Mouse (Mus musculus): ENCODE data around the gene Tubd1.
"Not testable (repeated sequence)": the region's sequence is repeated elsewhere in the genome, so short reads cannot be mapped to it uniquely, and the experiment has no call there.

The Tubd1 gene

DNA sequence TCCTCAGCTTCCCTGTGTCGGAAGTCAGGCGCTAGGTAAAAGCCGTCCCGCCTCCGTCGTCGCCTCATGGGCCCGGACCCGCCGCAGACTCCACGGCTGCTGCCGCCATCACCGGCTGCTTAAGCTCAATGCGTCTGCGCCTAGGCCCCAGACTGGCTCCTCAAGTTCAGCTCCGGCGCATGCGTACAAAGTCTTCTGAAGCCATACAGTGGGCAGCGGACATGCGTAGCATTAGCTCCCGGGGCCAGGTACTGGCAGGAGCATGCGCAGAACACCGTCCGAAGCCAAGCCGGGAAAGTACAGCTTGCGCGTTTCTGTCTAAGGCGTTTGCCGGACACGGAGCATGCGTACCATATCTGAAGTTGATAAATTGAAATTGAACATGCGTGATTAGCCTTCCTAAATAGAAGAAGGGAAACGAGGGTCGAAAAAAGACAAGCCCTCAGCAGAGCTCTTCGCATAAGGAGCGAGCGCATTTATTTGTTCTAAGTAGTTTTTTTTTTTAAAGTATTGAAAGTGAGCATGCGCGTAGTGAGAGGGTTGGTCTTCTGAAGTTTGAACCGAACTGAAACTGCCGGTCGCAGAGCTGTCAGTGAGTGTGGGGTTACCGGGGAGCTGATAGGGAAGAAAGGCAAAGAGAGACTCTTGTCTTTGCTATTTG lies at the start of gene Tubd1, which contains the start of gene Rps6kb1:
Gene Tubd1 (plus strand): TSS at position 353 of the 661 bp plus-strand sequence.
Gene Rps6kb1 (minus strand): TSS at position 167 of the 661 bp plus-strand sequence.
- DNase-seq (ENCODE audit: low read depth): peak; percentile 100

DNA sequence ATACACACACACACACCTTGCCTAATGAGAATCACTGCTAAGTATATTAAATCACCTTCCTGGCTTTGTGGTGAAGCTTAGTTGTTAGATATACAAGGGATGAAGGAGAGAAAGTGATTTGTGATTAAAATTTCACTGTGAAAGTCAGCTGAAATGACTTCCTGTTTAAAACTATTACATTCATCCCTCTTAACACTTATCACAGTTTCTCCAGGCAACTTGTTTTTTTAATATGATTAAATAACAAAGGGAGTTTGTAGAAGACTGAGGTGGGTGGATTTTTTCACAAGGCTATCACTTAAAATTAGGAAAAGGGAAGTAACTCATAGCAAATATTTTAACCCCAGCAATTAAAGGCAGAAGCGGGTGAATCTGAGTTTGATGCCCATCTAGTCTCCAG lies 47.4 kb upstream of the Tubd1 start:
- no peak for DNase-seq (ENCODE audit: low read depth)

DNA sequence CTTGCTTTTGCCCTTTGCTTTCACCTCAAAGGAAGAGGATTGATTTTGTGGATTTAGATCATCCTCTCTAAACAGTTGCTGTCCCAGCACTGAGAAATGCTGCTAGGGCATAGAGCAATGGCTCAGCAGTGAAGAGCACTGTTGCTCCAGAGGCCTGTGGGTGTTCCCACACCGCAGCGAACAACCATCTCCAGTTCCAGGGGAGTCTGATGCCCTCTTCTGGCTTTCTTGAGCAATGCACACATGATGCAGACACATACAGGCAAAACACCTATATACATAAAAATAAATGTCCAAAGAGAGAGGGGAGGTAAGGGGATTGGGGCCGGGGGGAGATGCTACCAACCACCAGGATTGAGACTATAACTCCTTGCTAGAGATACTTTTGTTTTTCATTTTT lies 46.9 kb upstream of the Tubd1 start:
- DNase-seq (ENCODE audit: low read depth): peak; percentile 51

DNA sequence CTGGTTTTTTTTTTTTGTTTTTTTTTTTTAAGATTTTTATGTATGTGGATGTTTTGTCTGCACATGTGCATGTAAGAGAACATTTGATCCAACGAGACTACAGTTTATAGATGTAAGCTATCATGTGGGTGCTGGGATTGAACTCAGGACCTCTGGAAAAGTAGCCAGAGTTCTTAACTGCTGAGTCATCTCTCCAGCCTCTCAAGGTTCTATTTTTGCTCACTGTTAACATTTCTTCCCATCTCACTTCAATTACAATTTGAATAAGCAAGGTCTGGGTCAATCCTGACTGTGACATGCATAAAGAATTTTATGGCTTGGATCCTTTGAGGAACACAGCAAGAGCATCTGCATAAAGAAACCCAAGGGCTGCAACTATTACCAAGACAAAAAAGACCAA lies 44.0 kb upstream of the Tubd1 start:
- no peak for DNase-seq (ENCODE audit: low read depth)

DNA sequence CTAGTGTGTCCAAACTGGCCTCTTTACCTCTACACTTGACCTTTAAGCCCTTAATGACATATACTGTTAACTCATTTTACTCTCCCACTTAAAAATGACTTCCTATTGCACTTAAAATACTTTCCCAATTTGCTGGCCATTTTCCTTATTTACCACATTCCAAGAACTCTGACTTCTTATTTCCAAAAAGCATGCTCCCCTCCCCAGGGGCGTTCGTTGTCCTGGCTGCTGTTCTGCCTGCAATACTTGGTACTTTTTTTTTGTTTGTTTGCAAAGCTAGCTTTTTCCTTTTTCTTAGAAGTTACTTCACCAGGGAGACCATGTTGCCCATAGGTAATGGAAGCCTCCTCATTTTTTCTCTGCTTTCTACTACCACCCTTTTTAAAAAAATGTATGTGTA lies 41.7 kb upstream of the Tubd1 start:
- DNase-seq (ENCODE audit: low read depth): no peak

DNA sequence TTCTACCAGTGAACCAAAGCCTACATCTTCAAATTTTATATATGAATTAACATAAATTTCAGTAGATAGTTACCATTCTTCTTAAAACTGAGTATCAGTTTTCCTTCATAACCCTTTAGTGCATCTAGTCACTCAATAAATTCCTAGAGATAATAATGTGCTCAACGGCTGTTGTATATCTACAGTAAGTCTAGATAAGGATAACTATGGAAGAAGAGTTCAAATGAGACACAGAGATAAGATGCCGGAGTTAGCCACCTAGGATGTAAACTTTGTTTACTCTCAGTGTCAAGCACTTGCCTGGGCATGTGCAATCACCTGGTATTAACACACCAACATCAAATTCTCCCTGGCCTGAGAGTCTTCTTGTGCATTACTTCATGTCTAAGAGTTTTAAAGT lies 37.5 kb upstream of the Tubd1 start:
- DNase-seq (ENCODE audit: low read depth): no peak

DNA sequence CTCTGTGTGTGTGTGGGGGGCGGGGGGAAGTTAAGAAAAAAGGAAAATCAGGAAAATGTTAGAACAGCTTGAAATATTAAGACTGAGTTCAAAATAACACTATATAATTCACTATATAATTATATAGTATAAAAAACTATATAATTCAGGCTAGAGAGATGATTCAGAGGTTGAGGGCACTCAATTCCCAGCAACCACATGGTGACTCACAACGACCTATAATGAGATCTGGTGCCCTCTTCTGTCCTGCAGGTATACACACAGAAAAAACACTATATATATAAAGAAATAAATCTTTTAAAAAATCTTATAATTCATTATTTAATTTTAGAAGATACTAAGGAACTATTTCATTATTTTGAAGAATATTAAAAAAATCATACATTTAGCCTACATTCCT lies 36.8 kb upstream of the Tubd1 start:
- peak; percentile 64 for DNase-seq (ENCODE audit: low read depth)

DNA sequence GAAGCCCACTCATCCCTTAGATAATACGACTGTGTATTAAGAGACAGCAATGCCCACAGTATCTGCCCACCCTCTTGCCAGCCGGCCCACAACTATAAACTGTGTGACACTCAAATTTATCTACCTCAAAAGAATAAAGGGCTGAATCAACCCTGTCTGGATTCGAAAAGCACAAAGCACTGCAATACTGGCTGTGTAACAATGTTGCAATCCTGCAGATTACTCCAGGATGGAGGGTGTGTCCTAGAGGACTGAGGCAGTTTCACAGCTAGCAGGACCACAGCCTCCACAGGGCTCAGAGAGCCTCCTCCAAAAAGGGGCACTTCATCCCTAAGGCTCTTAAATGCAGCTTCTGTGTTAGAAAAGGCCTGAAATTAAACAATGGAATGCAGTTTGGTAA lies 28.2 kb upstream of the Tubd1 start:
- no peak for DNase-seq (ENCODE audit: low read depth)

DNA sequence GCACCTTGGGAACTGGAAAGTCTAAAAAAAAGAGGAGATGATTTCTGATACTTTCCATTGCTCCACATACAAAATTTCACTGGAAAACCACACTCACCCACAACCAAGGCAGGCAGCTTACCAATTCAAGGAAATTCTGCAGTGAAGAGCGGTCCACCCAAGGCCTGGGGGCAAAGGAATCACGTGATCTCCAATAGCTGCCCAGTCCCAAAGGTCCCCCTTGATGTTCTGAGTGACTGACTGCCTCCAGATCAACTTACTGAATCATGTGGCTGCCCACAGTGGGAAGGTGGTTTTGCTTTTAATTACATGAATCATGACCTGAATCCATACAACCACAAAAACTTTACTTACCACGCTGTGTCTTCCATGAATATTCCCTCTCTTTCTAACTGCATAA lies 27.6 kb upstream of the Tubd1 start:
- DNase-seq (ENCODE audit: low read depth): no peak

DNA sequence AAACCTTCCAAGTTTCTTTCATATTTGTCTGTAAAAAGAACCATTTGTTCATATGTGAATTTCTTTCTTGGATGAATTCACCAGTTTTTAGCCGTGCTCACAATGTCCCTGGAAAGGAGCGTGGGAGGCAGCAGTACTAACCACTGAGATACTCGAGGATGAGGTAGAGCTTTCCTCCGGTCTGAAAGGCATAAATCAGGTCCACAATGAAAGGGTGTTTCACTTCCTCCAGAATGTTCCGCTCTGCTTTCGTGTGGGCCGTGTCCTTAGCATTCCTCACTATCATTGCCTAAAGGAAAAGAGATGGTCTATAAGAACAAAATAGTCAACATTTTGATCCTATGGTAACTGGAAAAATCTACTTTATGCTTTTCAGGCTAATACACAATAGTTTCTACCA lies 25.0 kb upstream of the Tubd1 start:
- no peak for DNase-seq (ENCODE audit: low read depth)

DNA sequence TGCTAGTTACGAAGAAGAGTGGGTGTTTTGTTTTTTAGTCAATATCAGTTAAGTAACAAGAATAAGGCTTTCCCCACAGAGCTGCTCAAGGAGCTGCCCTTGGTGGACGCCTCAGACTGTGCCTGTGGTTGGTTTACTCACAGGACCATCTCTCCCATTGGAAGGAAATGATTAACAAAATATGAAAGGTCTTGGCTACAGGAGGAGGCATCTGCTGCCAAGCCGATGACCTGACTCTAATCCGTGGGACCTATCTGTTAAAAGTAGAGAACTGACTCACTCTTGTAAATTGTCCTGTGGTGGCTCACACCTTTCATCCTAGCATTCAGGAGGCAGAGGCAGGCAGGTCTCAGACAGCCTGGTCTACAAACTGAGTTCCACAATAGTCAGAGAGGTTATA lies 17.3 kb upstream of the Tubd1 start:
- no peak for DNase-seq (ENCODE audit: low read depth)

DNA sequence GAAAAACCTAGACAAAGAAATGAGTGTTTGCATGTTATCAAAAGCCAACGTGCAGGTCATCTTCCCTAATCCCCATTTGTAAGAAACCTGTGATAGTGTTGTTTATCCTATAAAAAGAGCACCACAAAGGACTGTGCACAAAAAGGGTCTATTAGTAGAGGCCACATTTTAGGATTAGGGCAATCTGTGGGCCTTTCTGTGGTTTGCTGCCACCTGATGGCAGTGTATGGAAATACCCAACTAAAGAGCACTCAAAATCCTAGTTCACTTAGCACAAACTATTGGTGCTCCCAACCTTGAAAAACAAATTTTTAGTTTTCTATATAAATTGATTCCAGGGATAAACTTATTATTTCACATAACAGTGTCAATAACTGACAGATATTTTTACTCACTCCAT lies 12.0 kb upstream of the Tubd1 start:
- peak; percentile 61 for DNase-seq (ENCODE audit: low read depth)

DNA sequence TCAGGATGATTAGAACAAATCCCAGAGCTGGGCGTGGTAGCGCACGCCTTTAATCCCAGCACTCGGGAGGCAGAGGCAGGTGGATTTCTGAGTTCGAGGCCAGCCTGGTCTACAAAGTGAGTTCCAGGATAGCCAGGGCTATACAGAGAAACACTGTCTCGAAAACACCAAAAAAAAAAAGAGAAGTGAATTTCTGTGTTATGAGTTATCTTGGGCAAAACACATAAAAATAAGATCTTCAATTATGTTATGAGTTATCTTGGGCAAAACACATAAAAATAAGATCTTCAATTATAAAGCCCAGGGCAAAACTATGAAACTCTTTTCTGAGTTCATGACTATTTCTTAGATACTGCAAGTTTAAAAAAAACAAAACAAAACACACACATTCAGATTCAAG lies 11.5 kb upstream of the Tubd1 start:
- not testable (repeated sequence) for DNase-seq (ENCODE audit: low read depth)

DNA sequence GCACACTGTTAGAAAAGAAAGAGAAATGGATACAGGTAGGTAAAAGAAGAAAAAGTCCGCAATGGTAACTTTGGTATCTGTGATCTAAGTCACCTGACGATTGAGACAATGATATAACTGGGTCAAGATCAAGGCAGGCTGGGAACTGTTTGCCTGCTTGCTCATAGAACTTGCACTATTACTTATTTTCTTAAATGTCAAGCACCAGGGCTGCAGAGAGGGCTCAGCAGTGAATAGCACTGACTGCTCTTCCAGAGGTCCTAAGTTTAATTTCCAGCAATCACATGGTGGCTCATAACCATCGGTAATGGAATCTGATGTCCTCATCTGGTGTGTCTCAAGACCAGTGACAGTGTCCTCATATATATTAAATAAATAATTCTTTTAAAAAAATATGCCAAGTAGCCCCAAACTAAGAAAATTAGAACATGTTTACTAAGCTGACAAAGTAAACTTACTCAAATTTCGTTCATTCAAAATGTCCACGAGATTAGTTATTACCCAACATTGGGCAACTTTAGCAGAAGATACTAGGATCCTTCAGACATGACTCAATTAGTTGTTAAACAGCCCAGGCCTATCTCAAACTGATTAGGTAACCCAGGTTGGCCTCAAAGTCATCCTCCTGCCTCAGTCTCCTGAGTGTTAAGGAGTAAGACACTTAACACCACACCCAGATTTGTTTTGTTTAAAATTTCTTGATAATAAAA lies 10.4 kb upstream of the Tubd1 start:
- DNase-seq (ENCODE audit: low read depth): peak; percentile 55

DNA sequence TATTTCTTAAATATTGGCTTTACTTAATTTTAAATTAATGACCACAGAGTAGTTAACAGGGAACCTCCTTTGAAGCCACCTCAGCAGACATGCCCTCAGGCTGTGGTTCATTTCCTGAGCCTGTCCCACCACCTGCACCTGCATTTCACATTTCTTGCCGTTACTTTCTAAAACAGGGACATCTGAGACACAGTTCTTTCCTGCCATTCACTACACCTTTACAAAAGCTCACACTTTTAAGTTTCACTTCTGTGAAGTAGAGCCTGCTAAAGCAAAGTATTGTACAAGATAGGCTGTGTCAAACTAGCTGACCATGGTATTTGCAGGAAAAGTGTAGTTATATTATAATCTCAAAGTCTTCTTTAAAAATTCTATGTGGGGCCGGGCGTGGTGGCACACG lies 6.0 kb upstream of the Tubd1 start:
- DNase-seq (ENCODE audit: low read depth): no peak

DNA sequence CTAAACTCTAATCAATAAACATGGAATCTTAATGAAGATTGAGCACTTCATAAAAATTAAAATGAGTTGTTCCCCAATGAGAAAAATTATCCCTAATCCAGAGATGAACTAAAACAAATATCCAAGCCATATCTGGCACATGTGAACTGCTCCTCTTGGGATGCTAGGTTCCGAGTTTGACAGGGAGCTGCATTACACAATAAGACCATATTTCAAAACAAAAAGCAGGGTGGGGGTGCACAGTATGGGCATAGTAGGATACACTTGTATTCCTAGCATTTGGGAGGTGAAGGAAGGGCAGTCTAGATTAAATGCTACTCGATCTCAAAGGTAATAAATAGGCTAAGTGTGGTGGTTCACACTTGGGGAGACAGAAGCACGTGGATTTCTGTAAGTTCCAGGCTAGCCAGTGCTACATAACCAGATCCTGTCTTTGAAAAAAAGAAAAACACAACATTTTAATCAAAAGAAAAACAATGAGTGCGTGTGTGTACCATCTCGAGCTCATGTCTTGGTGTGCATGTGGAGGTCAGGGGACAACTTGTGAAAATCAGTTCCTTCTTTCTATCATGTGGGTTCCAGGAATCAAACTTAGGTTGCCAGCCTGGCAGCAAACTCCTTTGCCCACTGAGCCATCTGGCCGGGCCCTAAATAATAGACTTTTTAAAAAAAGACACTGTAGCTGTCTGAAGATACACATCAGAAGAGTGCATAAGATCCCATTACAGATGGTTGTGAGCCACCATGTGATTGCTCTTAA lies 4.9 kb upstream of the Tubd1 start:
- DNase-seq (ENCODE audit: low read depth): no peak

DNA sequence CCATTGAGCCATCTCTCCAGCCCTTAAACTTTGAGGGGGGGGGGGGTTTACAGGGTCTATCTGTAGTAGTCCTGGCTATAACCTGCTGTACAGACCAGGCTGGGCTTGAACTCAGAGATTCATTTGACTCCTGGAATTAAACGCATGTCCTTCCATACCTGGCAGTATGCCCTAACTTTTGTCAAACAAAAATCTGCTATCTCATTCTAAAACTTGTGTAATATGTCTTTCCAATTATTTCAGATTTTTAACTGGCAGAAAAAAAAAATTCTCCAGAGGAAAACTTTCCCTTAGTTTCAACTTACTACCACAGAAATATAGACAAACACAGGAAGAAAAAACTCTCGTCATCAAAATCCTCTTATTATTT lies 4.3 kb upstream of the Tubd1 start:
- DNase-seq (ENCODE audit: low read depth): no peak

DNA sequence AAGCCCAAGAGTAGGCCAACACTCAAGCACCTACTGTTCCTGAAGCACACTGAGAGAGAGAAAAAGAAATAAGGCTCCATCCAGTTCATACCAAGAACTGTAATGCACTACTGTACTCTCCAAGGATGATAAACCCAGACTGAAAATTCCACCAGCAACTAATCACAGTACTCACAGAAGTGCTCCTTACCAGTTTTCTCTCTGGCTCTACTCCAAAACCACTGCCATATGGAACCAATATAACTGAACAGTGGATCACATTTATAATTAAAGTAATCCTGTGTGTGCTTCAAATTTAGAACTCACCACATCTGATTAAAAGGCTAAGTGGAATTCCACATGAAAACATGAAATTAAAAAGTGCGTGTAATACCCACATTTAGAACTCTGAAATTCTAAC lies 1.9 kb upstream of the Tubd1 start:
- no peak for DNase-seq (ENCODE audit: low read depth)

DNA sequence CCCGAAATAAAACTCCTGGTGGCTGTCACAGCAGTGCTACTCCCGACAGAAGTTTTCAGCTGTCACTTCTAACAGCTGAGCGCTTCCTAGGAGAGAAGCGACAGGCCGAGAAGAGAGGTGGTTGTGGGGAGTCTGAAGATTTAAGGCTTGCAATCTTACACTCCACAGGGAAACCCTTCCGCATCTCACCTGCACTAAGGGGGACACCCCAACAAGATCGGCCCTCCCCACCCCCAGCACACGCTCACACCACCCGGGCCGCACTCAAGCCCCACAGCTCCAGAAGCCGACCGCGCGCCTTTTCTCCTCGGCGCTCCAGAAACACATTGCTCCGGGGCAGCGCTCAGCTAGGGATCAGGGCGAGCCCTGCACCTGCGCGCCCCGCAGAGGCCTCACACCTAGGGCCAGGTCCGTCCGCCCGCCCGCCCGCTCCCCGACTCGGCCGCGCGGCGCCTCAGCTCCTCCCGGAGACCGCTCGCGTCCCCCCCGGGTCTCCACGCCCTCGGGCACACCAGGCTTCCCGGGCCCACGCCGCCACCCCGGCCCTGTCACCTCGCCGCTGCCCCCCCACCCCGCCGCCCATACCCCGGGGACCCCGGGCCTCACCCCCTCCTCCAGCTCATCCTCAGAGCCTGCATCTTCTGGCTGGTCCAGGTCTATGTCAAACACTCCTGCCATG lies 692 bp upstream of the Tubd1 start:
- DNase-seq (ENCODE audit: low read depth): peak; percentile 35

DNA sequence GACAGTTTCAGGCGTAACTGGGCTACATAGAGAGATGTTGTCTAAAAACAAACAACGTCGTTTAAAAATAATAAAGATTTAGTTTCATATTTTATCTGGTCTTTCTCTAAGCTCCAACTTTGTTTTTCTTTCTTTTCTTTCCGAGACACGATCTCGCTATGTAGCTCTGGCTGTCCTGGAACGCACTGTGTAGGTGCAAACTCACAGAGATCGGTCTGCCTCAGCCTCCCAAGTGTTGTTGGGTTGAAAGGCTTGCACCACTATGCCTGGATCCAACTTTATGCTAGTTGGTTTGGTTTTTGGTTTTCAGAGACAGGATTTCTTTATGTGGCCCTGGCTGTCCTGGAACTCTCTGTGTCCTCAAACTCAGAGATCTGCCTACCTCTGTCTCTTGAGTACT lies 765 bp downstream of the Tubd1 start:
- no peak for DNase-seq (ENCODE audit: low read depth)

DNA sequence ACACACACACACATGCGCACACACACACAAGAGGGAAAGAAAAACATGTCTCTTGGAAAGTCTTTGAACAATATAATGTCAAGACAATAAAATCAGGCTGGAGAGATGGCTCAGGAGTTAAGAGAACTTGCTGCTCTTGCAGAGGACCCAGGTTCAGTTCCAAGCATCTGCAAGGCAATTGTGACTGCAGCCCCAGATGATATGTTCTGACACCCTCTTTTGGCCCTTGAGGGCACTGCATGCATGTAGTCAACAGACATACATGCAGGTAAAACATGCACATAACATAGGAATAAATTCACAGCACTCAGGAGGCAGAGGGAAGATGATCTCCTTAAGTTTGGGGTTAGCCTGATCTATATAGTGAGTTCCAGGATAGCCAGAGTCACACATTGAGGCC lies 2.6 kb downstream of the Tubd1 start:
- DNase-seq (ENCODE audit: low read depth): peak; percentile 58

DNA sequence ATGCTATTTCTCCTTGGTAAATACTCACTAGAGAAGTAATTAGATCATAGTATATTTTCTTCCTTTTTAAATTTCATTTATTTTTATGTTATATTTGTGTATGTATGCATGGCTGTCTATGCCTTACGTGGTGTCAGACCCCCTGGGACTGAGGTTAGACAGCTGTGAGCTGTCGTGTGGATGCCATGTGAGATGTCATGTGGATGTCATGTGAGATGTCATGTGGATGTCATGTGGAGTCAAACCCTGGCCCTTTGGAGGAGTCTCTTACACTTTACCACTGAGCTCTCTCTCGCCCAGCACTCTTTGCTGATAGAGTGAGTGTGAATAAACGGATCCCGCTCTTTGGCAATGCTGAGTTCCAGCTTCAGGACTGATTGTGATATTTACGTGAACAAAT lies 8.7 kb downstream of the Tubd1 start:
- no peak for DNase-seq (ENCODE audit: low read depth)

DNA sequence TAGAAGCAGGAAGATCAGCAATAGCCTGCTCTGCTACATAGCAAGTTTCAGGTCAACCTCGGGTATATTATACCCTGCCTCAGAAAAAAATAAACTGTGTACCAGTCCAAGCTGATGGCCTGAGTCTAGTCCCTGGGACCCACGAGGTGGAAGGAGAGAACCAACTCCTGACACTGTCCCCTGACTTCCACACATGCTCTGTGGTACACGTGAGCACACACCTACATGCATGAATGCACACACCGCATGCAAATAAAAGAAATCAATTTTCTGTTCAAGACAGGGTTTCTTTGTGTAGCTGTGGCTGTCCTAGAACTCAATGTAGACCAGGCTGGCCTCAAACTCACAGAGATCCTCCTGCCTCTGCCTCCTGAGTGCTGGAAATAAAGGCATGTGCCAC lies 13.5 kb downstream of the Tubd1 start:
- DNase-seq (ENCODE audit: low read depth): no peak
